Mouse (Mus musculus): ENCODE measurements at regions not wholly inside any gene's neighbourhood (a gene's known extent, or its start where the extent isn't known, plus 50 kb on each side); places are given as distances from the start of the nearest gene placed in this dataset.

GRCm38 (mm10) chr14:61904426-61905124 is 297.3 kb downstream of the Kcnrg start:
- no peak for DNase-seq

DNA sequence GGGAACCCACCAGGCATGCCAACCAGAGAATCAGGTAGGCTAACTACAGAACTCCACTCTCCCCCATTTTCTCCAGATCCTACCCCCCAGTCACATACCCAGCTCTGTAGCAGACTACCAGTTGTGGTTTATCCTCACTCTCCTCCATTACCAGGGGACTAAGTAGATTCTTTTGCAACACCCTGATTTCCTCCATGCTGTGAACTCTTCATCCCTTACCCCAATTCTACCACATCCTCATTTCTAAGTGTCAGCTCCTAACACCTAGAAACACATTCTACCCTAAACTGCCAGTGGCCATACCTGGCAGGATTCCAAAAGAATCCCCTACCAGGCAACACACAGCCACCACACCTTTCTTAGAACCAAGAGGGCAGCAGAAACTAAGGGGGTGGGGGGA is 310.9 kb downstream of the Kcnrg start:
- no peak for DNase-seq

DNA sequence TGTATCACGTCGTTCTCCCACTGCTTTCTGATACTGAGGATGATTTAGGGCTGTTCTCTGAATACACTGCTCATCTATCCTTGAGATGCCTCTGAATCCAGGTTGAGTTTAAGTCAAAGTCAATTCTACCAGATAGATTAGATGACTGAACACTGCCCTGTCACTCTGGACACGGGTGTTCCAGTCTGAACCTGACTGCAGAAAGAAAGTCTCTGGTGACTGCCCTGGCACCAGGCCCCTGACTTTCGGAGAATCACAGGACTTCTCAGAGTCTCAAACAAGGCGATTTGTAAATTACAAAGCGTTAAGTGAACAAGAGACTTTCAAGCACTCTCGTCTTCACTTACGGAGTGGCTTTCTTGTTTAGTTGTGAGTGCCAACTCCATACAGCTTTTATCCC is 324.6 kb downstream of the Kcnrg start:
- no peak for DNase-seq

DNA sequence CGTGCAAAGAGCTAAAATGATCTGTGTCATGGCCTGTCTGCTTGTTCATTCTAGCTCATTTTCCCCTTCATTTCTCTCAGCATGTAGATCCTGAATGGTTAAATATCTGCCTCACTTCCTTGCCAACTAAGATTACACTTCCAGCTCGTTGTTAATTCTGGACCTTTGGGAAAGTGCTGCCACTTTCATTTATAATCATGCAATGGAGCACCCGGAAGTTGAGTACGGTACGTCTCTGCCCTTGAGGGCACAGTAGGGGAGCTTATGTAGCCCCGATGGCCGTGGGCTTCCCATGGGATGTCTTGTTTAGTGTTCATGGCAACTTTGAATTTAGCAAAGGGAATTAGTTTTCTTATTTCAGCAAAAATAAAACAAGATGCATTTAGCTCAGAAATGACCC is 334.4 kb downstream of the Kcnrg start:
- peak; percentile 64 for DNase-seq

- DNase-seq = no peak
Observed at GRCm38 (mm10) chr14:61945659-61946058, 338.4 kb downstream of the Kcnrg start.

GRCm38 (mm10) chr14:61949446-61949845 is 342.2 kb downstream of the Kcnrg start:
- no peak for DNase-seq

DNA sequence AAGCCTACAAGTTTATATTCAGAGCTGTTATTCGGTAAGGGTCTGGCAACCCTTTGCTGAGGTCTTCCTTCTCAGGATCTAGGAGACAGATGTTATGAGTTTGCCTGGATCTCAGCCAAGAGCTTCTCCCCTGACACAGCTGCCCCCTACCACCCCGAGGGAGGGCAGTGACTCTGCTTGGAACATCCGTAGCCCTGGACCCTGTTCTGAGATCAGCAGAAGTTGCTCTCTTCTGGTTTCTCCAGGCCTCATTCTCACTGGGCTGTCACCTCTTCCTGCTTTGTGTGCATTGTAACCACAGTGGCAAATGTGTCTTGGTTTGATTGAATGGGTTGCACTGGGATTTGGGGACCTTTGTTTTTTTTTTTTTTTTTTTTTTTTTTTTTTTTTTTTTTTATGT is 342.4 kb upstream of the Rnaseh2b start:
- no peak for DNase-seq

GRCm38 (mm10) chr14:61953029-61953428 is 339.4 kb upstream of the Rnaseh2b start:
- DNase-seq = no peak

DNA sequence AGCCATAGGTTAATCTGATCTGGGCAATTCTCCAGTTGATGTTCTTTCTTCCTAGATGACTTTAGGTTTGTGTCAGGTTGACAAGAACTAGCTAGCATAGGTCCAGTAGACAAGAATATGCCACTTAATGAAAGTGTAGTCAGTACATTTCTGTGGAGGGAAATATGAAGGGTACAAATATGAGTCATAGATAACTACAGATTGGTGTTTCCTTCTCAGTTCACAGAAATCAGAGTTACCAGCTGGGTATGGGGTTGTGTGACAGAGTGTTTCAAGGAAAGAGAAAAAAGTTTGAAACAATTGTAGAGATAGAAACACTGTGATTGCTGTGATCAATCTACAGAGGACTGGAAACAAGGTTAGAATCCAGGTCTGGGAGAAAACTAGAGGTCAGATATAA is 337.0 kb upstream of the Rnaseh2b start:
- no peak for DNase-seq

DNA sequence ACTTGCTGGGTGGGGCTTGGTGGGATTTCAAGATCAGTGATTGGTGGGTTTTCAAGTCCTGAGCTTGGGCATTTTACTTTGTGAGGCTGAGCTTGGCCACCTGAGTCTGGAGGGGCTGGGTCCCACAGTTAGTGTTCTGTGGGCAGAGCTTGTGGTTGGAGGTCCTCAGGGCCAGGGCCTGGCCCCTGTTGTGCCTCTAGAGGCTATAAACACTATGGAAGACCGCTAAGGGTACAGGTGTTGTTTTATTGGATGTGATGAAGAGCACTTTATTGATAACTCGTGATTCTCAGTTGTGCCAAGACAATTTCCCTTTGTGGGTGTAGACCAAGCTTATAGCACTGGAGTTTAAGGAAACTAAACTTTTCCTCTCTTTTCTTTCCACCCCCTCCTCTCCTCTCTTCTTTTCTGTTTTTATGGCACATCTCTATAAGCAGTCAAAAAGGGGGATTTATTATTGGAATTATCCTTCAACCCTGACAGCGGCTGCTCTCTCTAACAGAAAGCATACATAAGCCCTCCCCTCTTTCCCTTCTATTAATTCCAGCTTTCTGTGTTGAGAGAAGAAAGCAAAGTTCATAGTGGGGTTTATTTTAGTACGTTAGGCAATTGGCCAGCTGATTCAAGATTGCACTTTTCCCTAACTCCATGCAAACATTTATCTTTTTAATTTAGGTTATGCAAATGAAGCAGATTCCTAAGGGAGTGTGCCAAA is 332.0 kb upstream of the Rnaseh2b start:
- peak; percentile 64 for DNase-seq

DNA sequence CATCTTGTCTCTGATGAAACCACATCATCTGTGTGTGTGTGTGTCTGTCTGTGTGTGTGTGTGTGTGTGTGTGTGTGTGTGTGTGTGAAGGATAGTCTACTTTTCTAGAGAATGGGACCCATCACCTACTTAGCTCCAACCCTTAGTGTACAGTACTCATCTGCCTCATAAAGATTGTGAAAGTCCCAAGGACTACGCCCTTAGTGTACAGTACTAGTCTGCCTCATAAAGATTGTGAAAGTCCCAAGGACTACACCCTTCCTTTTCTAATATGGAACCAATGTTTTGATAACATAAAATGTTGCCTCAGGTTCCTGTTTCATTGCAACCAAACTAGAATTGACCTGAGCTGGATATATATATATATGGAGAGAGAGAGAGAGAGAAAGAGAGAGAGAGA is 323.9 kb upstream of the Rnaseh2b start:
- no peak for DNase-seq

DNA sequence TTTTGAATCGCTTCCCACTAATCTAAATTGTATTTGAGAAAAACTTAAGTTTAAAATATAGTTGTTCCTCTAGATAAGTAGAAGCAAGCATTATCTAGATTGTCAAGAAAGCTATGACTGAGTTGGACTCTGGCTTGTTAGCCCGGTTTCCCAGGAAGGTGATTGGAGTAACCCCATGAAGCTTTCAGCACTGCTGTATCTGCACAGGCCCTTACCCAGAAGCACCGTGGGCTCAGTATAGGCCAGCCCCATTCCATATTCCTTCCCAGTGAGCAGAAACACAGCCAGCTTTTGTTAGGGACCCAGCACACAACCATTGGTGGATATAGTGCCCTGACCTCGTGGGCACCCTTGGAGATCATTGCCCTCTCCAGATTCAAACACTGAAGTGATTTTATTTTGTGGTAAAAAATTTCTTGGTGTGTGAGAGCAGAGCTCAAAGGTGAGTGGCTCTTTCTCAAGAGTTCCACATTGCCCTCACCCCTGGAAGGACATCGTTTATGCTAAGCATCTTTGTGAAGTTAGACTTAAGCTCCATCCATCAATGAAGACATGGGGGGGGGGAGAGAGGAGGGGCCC is 323.3 kb upstream of the Rnaseh2b start:
- DNase-seq = peak; percentile 75

DNA sequence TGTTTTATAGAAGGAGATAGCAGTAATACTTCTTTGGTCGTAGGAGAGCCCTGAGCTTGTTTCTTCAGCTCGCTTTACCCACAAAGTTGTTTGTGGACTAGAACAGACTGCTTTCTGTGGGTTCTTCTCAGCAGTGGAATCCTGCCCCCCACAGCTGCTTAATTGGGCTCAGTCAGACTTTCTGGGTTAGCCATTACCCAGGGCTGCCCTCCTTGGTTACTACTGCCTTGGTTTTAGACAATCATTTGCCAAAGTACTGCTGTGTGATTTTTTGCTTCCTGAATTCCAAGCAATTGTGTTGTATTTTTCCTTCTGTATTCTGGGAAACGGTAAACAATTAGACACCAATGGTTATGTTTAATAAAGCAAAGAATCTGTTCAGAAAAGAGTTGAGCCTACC is 321.8 kb upstream of the Rnaseh2b start:
- DNase-seq = peak; percentile 70

- peak; percentile 96 for DNase-seq
Observed at GRCm38 (mm10) chr14:61971100-61972088, 321.0 kb upstream of the Rnaseh2b start.

GRCm38 (mm10) chr14:61975301-61975732 is 317.1 kb upstream of the Rnaseh2b start:
- no peak for DNase-seq

- DNase-seq = no peak
Observed at GRCm38 (mm10) chr14:61980581-61980980, 311.8 kb upstream of the Rnaseh2b start.

DNA sequence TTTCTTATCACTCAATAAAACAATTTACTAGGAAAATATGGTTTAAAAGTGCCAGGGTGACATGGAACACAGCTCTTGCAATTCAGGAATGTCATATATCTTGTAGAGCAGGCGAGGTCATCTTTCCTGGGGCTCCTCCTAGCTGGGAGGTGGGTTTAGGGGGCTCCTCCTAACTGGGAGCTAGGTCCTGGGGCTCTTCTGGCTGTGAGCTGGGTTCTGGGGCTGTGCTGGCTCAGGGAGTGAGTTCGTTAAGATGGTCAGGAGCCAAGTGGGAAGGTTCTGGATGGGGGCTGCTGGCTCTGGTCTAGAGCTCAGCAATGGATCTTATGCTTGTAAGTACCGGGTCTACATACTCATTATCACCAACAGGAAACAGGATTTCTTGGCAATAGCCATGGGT is 306.8 kb upstream of the Rnaseh2b start:
- DNase-seq = no peak

GRCm38 (mm10) chr14:61986203-61986602 is 306.2 kb upstream of the Rnaseh2b start:
- no peak for DNase-seq

- DNase-seq = no peak
Observed at GRCm38 (mm10) chr14:61995253-61995652, 297.1 kb upstream of the Rnaseh2b start.

DNA sequence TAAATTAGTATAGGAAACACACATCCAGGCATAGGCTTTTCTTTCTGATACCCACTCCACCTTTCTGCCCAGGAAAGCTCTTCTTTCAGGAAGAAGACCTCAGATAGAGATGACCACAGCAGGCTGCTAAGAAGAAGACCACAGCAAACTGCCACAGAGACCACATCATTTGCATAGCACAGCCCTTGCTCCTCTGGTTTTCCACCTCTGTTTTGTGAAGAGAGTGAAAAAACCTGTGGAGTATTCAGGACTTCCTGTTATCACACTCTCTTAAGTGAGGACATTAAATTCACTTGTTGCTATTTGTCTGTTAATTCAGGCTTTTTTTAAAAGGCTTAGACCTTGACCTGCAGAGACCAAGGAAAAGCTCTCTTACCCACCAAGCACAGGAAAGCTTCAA is 294.7 kb upstream of the Rnaseh2b start:
- DNase-seq = no peak

- no peak for DNase-seq
Observed at GRCm38 (mm10) chr14:61998259-61998658, 294.1 kb upstream of the Rnaseh2b start.

GRCm38 (mm10) chr14:62001481-62001949 is 290.9 kb upstream of the Rnaseh2b start:
- DNase-seq = peak; percentile 89

GRCm38 (mm10) chr14:62002131-62002530 is 290.3 kb upstream of the Rnaseh2b start:
- no peak for DNase-seq

Measured in heart, adult 11 months (tissue).